Mouse (Mus musculus) cerebellum, postnatal 36 days (tissue): ENCODE measurements around the gene 4930564D02Rik.

Source experiments
- DNase-seq, 2 experiments: peaks; one replicate each; pipeline ENCODE4 v3.0.0; 2021 to 2022; ENCODE audit warnings: mixed read lengths in 2 of 2

4930564D02Rik gene

DNA sequence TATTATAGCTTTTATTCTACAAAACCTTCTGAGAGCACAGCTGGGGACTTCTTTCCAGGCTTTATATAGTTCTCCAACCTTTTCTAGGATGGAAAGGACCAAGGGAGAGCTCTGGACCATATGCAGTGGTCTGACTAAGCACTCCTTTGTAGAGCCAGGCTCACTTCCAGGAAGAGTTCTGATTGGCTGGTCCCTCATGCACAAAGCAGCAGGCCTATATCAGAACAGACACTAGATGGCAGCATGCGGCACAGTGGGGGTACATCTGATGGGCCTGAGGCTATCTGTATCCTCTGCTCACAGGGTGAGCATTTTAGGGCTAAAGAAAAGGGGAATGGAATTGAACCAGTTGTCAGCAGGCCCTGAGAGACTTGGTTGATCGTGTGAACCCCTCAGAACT lies 47.6 kb downstream of the 4930564D02Rik start:
- peak; percentile 74 to 79 for DNase-seq

DNA sequence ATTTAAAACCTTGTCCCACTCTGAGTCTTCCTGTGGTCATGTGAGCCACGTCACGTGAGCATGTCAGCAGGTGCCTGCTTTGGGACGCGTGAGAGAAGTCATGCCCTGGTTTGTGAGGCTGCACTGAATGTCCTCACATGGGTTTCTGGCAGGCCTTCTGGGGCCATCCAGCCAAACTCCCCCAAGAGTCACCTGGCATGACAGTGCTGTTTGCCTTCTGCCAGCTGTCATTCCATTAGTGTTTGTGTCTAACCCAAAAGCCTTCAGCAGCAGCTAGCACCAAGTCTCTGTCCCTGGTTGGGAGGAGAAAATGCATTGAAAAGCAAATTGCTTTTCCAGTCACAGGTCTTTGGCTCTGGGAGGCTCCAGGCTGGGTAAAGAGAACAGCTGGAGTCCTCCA lies 50.0 kb downstream of the 4930564D02Rik start:
- DNase-seq, result peak; percentile 55 to 58

DNA sequence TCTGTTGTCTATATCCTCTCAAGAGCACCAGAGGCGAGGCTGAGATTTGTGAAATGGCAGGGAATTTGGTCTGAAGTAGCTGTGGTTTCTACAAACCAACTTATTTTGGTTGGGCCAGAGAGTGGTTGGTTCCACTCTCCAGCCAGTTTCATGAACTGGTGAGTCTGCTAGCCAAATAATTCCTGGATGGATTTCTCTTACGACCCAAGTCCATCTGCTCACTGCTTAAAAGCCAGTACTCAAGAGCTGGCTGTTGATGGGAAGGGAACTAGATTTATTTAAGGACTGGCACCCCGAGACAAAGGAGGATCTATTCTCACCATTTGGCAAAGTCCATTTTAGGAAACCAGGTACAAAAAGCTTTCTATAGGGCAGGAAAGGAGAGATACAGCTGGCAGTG lies 57.1 kb downstream of the 4930564D02Rik start:
- peak; percentile 18 to 46 for DNase-seq

DNA sequence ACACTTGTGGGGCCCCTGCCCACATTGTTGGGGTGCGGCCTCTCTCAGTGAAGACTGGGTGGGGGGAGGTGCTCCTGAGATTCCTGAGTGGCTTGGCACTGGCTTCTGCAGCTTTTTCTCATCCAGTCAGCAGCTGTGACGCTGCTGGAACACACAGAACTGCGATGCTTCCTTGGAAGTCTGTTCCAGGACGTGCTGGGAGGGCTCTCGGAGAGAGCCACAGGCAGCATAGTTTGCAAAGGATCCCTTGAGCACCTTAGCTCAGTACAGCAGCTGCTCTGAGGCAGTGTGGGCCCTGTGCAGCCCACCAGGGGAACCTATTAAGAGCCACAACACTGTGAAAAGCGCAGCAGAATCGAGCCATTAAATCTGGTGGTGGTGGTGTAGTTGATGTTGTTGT lies 61.2 kb downstream of the 4930564D02Rik start:
- DNase-seq, result no peak
